Mouse (Mus musculus) liver, embryonic 14.5 days (tissue): ENCODE data around the gene Nek4.

Source experiments
- CTCF ChIP-seq: IDR thresholded peaks from 2 replicates; pipeline ENCODE4 v1.5.1; 2016; ENCODE audit warnings: antibody characterized with exemption, low read depth, control low read depth
- EP300 ChIP-seq: IDR thresholded peaks from 2 replicates; pipeline ENCODE4 v1.6.1; 2016; ENCODE audit warnings: antibody characterized with exemption, low read depth

- TF ChIP-seq CTCF = no peak
- TF ChIP-seq EP300 = no peak
Observed at GRCm38 (mm10) chr14:30942254-30942653, 8.9 kb upstream of the Nek4 start.
